Comparison of ENCODE assay signal across 9 mouse cellular contexts in genomic region chr14:54714617-54715081, GRCm38 (mm10). TPM values are rescaled to one million over a fixed set of nuclear protein-coding genes. Genes with fewer than 3 reads are reported as not detected.
DNase-seq lines count a peak whose midpoint lies in the region; ATAC-seq lines count a peak whose summit lies in the region.
"Had no signal": no experiment of that assay in that cellular context is flagged by ENCODE, and none has a peak within 500 bp of the region (broad histone marks: within the 10 kb centered on the region; RNA-seq: fewer than 3 reads in every experiment).

No protein-coding gene starts in this region.

- H3K4me3 ChIP-seq in lung, embryonic 15.5 days, result peak overlapping the region; percentile 31

- no peaks in the 10 kb centered on the region for H3K9me3 ChIP-seq in lung, embryonic 15.5 days

- H3K36me3 ChIP-seq in lung, embryonic 15.5 days, result no peaks in the 10 kb centered on the region

- no peak overlapping the region for H3K27ac ChIP-seq in lung, embryonic 15.5 days

- H3K4me2 ChIP-seq in lung, embryonic 15.5 days, result peak overlapping the region; percentile 63

- H3K9ac ChIP-seq in lung, embryonic 15.5 days, result no peak overlapping the region

- peaks cover 5% of the 10 kb centered on the region for H3K4me1 ChIP-seq in lung, embryonic 15.5 days

- peaks cover 8% of the 10 kb centered on the region; the same call in 1 of the 2 replicates for H3K27me3 ChIP-seq in lung, embryonic 15.5 days

- 2% methylated on average over 15 of the region's 15 CpGs for WGBS in lung, embryonic 15.5 days

- peak; percentile 33 to 69 for DNase-seq in adrenal gland, adult (ENCODE audit: inconsistent age in 2 of 2, low spot score in 1 of 2)
- no peak for DNase-seq in adrenal gland, adult 18-20 months (ENCODE audit: low spot score in 2 of 2)
- no peak for DNase-seq in lung, postnatal 36 days
- peak; percentile 33 to 53 for DNase-seq in kidney, postnatal 4 days
- peak; percentile 53 for DNase-seq in naive thymus-derived CD4-positive, alpha-beta T cell, adult 2 months (ENCODE audit: low read depth)
- DNase-seq in urinary bladder, postnatal 10 days (ENCODE audit: low spot score), result no peak

- no peak; the same call in 1 of the 2 replicates for ATAC-seq in lung, embryonic 15.5 days (ENCODE audit: borderline replicate concordance, extremely low read depth, low FRiP score, low TSS enrichment)
- peak; percentile 43 for ATAC-seq in granulocyte monocyte progenitor cell, adult 5-6 weeks (replicated peaks; ENCODE audit: poor library complexity, severe bottlenecking)

RNA-seq across cellular contexts. Expression of gene Cebpe, which starts 2.7 kb away (rescaled TPM):
- under 1 TPM in 1 of 2 experiments, not detected in 1; 0.23 TPM for total RNA-seq in adrenal gland, adult 18-20 months (2021)
- polyA plus RNA-seq in lung, embryonic 15.5 days (2015; fragmentation: Nextera tagmentation; extraction: Ambion mirVana), result not detected in 2 replicates
- total RNA-seq in granulocyte monocyte progenitor cell, adult 5-6 weeks (2014; fragmentation: Nextera tagmentation), result 23.1 and 45.9 TPM in 2 replicates
- 57.2 and 63.7 TPM in 2 replicates for total RNA-seq in granulocyte monocyte progenitor cell, adult 5-6 weeks (2017)
- total RNA-seq: layer of hippocampus, adult 18-20 months had no signal

RNA-seq across cellular contexts. Expression of gene Gm29776, which starts 16.0 kb away (rescaled TPM):
- total RNA-seq in adrenal gland, adult 18-20 months (2021), result not detected
- 0.11 and 0.20 TPM in 2 replicates for polyA plus RNA-seq in lung, embryonic 15.5 days (2015; fragmentation: Nextera tagmentation; extraction: Ambion mirVana)
- 0.15 TPM in 1 of 2 replicates, not detected in the other for total RNA-seq in granulocyte monocyte progenitor cell, adult 5-6 weeks (2014; fragmentation: Nextera tagmentation)
- total RNA-seq in granulocyte monocyte progenitor cell, adult 5-6 weeks (2017), result 0.22 TPM in 1 of 2 replicates, not detected in the other
- total RNA-seq: layer of hippocampus, adult 18-20 months had no signal

RNA-seq across cellular contexts. Expression of gene Acin1, which starts 27.9 kb away (rescaled TPM):
- total RNA-seq in adrenal gland, adult 18-20 months (2021), result 100 to 1,000 TPM; 162 to 171 TPM
- 119 and 122 TPM in 2 replicates for polyA plus RNA-seq in lung, embryonic 15.5 days (2015; fragmentation: Nextera tagmentation; extraction: Ambion mirVana)
- 236 and 252 TPM in 2 replicates for total RNA-seq in granulocyte monocyte progenitor cell, adult 5-6 weeks (2014; fragmentation: Nextera tagmentation)
- 198 and 208 TPM in 2 replicates for total RNA-seq in granulocyte monocyte progenitor cell, adult 5-6 weeks (2017)

RNA-seq across cellular contexts. Expression of gene 1700123O20Rik, which starts 28.6 kb away (rescaled TPM):
- 10 to 100 TPM; 43.5 to 43.7 TPM for total RNA-seq in adrenal gland, adult 18-20 months (2021)
- 74.0 and 77.9 TPM in 2 replicates for polyA plus RNA-seq in lung, embryonic 15.5 days (2015; fragmentation: Nextera tagmentation; extraction: Ambion mirVana)
- total RNA-seq in granulocyte monocyte progenitor cell, adult 5-6 weeks (2014; fragmentation: Nextera tagmentation), result 44.3 and 69.7 TPM in 2 replicates
- total RNA-seq in granulocyte monocyte progenitor cell, adult 5-6 weeks (2017), result 42.2 and 50.0 TPM in 2 replicates

Comparison
In these comparisons a context has a peak if more than half of its experiments do, and no peak if none do; other contexts are left out.
1. DNase-seq: peak in adrenal gland, adult (2 of 2), kidney, postnatal 4 days (2 of 2) and naive thymus-derived CD4-positive, alpha-beta T cell, adult 2 months (single experiment); none in adrenal gland, adult 18-20 months (0 of 2), lung, postnatal 36 days (single experiment) and urinary bladder, postnatal 10 days (single experiment).
2. RNA of gene Cebpe, which starts 2.7 kb away (total RNA-seq): 23.1 to 63.7 TPM in granulocyte monocyte progenitor cell, adult 5-6 weeks; 0.23 TPM in adrenal gland, adult 18-20 months; every median in the first group is over 10 times any median in the second.